Mouse (Mus musculus): ENCODE results near the gene Irx1. TPM values are rescaled to one million over a fixed set of nuclear protein-coding genes. Genes with fewer than 3 reads are reported as not detected.

Irx1 gene
- polyA plus RNA-seq, 1 experiment, result not detected

DNA sequence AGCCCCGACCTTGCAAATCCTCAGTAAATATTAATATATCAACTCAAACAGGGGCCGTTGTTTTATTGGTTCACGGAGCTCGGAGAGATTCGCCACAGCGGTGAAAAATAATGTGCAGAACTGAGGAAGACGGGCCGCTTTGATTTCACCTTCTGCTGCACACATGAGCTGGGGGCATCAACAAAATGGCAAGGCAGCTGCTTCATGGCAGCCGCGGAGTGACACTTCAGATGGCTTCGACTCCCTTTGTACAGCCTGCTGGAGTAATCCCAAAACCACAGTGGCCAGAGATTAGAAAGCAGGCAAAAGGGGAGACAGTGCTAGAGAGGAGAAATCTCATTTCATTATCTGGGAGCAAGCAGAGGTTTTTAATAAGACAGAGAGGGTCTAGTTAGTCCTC, 11.6 kb downstream of the Irx1 start:
- TF ChIP-seq CTCF (IDR thresholded peaks at IDR 0.05; ENCODE audit: insufficient read depth, low read depth, low read length) (no peak), POLR2A (IDR thresholded peaks at IDR 0.05; ENCODE audit: insufficient read depth, low read depth, low read length) (no peak)
- H3K4me3 ChIP-seq (ENCODE audit: insufficient read depth, low read depth, low read length), result no peak overlapping the region
- 80% methylated on average over 11 of the region's 11 CpGs for WGBS
- no peak overlapping the region for H3K27ac ChIP-seq (ENCODE audit: insufficient read depth, low read depth, low read length)
- no peaks in the 10 kb centered on the region for H3K4me1 ChIP-seq (ENCODE audit: control insufficient read depth, insufficient read depth, low read length)

DNA sequence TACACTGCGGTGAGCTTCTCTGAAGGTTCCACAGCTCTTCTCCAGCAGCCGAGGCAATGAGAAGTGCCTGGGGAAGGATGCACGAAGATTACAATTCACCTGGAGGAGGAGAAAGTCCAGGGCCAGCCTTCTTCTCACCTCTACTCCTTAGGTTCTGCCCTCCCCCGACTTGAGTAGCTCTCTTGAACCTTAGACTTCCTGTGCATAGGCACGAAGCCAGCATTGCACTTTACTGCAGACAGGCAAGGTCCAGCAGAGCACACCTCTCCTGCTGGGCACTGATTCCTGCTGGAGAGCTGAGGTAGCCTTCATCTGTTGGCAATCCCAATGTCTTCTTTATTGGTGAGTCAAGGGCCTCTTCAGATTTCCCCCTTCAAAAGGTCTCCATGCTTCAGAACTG, 13.7 kb downstream of the Irx1 start:
- Histone ChIP-seq H3K27ac (ENCODE audit: insufficient read depth, low read depth, low read length) (no peak overlapping the region), H3K4me3 (ENCODE audit: insufficient read depth, low read depth, low read length) (no peak overlapping the region), H3K4me1 (ENCODE audit: control insufficient read depth, insufficient read depth, low read length) (no peaks in the 10 kb centered on the region)
- no peak for TF ChIP-seq CTCF (IDR thresholded peaks at IDR 0.05; ENCODE audit: insufficient read depth, low read depth, low read length)
- TF ChIP-seq POLR2A (IDR thresholded peaks at IDR 0.05; ENCODE audit: insufficient read depth, low read depth, low read length), result no peak
- WGBS, result 77% methylated on average over 5 of the region's 5 CpGs

DNA sequence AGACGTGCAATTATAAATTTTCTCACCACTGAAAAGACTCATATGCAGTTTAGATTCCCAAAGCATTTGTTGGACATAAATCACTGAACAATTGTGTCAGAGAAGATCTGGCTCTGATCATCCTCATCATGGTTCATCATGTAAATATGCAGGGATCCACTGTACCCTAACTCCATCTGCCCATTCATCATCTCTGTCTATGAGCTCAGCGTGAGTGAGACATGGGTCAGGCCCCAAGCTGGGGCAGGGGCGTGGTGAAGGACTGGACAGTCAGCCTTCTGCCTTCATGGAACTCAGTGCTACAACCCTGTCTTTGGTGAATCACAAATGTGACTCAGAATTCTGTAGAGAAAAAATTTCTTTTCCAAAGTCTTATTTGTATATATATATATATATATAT, 53.2 kb downstream of the Irx1 start:
- TF ChIP-seq POLR2A (IDR thresholded peaks at IDR 0.05; ENCODE audit: insufficient read depth, low read depth, low read length) (no peak), CTCF (IDR thresholded peaks at IDR 0.05; ENCODE audit: insufficient read depth, low read depth, low read length) (no peak)
- no peak overlapping the region for H3K27ac ChIP-seq (ENCODE audit: insufficient read depth, low read depth, low read length)
- H3K4me3 ChIP-seq (ENCODE audit: insufficient read depth, low read depth, low read length), result no peak overlapping the region
- no peaks in the 10 kb centered on the region for H3K4me1 ChIP-seq (ENCODE audit: control insufficient read depth, insufficient read depth, low read length)
- 85% methylated on average over 3 of the region's 3 CpGs for WGBS

Measured in olfactory bulb, adult 2 months (tissue).